Mouse (Mus musculus) brain, adult 2 months (tissue): Measurements from ENCODE around the gene Mob4.

Experiments
- DNase-seq: peaks from one replicate; pipeline ENCODE4 v3.0.0; 2011; ENCODE audit warnings: low read depth, low spot score

Gene Mob4

GRCm38 (mm10) chr1:55182392-55182791, 51.4 kb downstream of the Mob4 start:
- no peak for DNase-seq

GRCm38 (mm10) chr1:55185718-55186117, 54.7 kb downstream of the Mob4 start:
- DNase-seq, result peak; percentile 10

GRCm38 (mm10) chr1:55186592-55187210, 55.7 kb downstream of the Mob4 start:
- no peak for DNase-seq

DNA sequence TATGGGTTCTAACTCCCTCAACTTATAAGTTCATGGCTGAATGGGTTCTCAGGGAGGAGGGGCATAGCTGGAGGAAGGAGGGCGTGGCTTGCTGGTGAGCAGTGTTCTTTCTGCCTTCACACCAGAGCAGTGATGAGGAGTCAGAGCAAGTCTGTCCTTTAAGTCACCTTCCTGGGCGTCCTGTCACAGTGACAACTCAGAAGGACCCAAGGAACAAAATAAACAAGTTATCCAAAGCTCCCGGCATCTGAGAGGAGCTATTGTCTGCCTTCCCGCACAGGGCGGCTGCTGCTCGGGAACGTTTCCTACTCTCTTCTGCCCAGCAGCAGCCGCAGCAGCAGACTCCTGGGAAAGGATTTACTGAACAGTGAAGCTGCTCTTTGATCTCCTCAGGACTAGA, 61.0 kb downstream of the Mob4 start:
- DNase-seq, result peak; percentile 44

DNA sequence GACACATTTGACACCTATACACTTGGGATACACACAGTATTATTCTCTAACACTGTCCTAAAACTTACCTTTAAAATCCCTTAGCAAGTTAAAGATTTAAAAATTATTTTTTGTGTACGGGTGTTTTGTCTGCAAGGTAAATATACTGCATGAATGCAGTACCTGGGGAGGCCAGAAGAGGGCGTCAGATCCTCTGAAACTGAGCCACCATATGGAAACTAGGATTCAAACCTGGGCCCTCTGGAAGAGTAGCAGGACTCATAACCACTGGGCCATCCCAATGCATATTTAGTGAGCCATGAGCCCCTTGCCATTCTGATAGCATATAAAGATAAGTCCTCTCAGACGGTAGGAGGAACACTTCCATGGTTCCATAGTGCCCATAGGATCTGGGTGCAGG, 61.8 kb downstream of the Mob4 start:
- DNase-seq, result no peak

DNA sequence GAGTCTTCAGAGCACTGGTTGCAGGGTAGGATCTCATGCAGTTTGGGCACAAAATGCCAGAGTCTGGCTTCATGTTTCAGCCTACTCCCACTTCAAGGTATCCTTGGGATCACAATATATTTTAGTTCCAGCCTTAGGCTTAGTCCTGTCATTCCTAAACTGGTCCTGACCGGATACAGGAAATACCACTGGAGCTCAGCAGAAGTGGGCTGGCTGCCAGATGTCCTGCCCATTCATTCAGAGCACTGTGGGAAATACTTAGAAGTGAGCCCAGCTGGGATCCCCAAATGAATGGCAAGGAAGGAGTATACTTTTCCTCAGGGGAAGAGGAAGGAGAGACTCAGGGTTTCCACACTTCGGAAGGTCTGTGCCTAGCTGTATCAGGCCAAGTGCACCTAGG, 62.3 kb downstream of the Mob4 start:
- no peak for DNase-seq

- no peak for DNase-seq
Measured at GRCm38 (mm10) chr1:55194064-55194915, 63.3 kb downstream of the Mob4 start.

GRCm38 (mm10) chr1:55195021-55195420, 64.0 kb downstream of the Mob4 start:
- no peak for DNase-seq

DNA sequence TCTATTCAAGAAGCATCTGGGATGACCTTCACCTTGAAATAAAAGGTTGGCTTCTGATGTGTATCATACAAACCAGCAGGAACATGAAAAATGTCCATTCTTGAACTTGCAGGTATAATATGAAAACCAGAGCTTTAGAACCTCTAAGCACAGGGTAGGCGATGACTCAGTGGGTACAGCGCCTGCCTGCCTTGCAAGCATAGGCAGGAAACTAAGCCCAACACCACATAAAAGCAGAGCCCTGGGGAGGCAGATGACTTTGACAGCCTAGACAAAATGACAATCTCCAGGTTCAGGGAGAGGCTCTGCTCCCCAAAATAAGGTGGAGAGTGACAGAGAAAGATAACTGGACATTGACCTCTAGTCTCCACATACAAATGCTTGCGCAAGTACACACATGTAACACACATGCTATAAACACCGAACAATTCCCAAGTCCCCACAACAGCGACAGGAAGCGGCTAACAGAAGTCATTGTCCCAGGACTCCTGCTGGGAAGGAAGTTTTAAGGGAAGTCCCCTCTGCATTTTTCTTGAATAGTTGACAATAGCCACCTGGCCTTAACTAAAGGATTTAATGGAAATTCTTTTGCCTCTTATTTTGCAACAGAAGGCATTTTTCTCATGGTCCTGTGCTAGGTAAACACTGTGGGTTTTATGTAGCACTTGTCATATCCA, 65.4 kb downstream of the Mob4 start:
- no peak for DNase-seq

DNA sequence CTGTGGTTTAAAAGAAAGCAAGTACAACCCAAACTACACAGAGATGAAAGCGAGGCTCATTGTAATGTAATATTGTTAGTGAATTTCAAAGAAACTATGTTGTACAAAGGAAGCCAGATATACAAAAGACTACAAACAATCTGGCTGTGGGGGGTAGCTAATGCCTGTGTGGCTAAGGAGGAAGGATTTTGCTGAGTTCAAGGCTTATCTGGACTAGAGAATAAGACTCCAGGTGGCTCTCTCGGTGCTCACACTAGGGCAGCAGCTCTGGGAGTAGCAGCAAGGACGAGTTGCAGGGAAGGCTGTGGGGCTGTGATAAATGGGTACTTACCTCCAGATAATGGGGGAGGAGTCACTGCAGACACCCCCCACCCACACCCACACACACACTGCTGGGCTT, 67.7 kb downstream of the Mob4 start:
- no peak for DNase-seq

DNA sequence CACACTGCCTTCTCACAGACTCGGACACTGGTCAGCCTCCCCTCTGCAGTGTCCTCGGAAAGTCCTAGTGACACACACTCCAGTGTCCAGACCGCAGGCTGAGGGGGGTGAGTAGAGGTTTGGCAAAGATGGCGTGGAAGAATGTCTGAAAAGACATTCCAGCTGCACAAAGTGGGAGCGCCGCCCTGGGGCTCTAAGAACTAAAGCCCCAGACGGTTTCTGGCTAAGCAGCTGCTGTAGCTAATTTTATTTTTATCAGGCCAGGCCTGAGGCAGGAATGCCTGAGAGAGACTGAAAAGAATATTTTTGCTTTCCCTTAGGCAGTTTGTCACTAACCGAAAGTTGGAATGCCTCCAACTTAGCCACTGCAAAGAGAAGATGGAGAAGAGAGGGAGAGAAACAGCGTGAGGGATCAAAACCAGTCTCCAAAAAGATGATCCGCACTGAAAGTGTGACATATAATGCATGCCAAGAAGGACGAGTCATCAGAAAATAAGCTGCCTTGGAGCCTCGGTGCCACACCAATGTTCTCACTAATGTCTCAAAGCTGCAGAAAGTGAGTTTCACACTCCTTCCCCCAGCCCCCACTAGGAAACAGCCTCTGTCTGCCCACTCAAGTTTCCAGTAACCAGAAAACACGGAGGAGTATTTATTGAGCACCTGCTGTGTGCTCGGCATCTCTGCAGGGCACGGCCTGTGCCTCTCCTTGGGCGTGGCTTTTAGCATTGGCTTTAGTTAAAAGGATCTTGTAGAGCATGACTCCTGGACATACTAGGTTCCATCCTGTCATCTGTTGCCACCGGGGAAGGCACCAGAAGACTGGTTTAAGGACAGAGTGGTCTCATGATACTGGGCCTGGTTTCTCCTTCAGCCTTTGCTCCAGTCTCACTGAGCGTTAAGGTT, 71.1 kb downstream of the Mob4 start:
- peak; percentile 80 for DNase-seq
